Mouse (Mus musculus): ENCODE data around the gene Itgb5.

The Itgb5 gene

DNA sequence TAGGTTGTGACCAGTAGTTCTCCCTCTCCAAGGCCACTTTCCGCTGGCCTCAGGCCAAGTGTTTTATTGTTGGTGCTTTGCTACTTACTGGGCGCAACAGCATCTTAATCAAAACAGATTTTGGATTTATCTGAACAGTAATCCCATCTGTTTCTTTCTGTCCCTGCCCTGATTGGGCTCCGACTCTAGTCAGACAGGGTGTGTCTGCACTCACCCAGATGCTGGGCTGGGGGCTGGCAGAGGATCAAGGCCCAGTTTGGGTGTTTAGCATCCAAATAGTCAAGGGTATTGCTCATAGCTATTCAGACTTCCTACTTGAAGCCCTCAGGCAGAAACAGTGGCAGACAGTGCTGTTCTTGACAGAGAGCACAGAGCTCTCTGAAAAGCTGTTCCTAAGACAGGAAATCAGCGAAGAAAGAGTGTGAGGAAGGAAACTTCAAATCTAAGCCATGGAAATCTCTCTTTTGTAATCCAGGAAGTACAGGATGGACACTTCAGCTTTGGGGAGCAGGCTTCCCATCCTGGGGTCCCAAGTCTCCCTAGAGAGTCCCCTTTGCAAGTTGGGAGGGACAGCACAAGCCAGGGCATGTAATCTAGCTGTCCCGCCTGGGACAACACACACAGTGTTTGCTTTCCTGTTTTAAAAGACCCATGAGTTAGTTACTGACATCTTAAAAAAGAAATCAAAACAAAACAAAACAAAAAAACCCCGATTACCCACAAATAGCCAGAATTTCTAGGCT is 48.7 kb downstream of the Itgb5 start:
- no peak for DNase-seq (ENCODE audit: low spot score in 2 of 2)

DNA sequence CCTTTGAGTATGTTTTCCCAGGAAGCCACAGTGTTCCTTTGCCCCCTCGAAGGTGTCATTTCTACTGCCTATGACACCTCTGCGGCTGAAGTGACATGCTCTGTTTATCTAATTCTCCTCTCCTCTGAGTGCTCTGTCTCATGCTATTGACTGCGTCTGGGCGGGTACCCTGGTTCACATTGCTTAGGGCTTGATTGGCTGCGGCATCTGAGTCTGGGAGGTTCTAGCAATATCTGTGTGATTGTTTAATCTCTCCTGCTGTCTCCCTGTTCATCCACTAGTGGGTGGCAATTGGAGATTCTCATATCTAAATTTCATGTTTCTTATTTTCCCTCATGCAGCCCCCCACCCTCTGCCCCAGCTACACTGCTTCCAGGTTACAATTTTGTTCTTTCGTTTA is 49.6 kb downstream of the Itgb5 start:
- DNase-seq (ENCODE audit: low spot score in 2 of 2): no peak

DNA sequence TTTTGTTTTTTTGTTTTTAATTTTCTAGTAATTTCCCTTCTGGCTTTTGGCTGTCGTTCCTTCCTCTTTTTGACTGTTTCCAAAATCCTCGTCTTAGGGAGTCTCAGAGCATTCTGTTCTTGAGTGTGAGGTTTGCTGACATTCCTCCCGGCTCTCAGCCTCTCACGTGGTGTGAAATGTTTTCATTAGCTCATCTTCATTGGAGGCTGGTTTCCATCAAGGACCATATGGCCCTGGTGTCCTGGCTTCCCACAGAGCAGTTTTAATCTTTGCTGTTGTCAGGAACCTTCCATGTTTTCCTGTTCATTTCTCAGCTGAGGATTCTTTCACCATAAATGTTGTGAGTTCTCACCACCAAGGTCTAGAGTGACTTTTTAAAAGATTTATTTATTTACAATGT is 50.1 kb downstream of the Itgb5 start:
- no peak for DNase-seq (ENCODE audit: low spot score in 2 of 2)

DNA sequence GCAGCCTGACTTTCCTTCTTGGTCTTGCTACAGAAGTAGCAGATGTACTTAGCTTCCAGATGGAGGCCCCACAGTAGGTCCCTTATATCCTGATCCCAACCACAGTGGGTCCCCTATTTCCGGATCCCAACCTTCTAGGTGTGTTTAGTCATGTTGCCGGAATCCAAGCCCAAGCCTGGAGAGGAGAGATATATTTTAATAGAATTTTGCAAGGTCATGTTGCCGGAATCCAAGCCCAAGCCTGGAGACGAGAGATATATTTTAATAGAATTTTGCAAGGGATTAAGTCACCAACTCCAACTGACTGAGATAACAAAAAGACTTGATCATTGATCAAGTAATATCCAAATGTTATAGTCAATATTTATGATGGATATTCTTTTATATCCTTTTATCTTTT is 51.3 kb downstream of the Itgb5 start:
- no peak for DNase-seq (ENCODE audit: low spot score in 2 of 2)

DNA sequence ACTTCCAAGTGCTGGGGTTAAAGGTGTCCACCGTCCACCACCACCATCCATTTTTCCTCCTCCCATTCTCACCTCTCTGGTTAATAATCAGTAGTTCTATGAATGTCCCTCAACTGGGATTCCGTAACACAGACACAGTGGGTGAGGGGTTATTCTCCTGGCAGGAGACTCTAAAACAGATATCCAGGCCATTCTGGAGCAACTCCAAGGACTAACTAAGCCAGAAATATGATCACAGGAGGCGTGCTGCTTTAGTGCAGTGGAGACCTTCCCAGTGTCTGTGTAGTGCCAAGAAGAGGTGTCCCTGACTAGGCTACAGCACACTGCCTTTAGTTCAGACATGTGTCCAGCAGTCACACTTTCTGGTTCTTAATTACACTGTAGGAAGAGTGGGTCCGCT is 53.1 kb downstream of the Itgb5 start:
- no peak for DNase-seq (ENCODE audit: low spot score in 2 of 2)

DNA sequence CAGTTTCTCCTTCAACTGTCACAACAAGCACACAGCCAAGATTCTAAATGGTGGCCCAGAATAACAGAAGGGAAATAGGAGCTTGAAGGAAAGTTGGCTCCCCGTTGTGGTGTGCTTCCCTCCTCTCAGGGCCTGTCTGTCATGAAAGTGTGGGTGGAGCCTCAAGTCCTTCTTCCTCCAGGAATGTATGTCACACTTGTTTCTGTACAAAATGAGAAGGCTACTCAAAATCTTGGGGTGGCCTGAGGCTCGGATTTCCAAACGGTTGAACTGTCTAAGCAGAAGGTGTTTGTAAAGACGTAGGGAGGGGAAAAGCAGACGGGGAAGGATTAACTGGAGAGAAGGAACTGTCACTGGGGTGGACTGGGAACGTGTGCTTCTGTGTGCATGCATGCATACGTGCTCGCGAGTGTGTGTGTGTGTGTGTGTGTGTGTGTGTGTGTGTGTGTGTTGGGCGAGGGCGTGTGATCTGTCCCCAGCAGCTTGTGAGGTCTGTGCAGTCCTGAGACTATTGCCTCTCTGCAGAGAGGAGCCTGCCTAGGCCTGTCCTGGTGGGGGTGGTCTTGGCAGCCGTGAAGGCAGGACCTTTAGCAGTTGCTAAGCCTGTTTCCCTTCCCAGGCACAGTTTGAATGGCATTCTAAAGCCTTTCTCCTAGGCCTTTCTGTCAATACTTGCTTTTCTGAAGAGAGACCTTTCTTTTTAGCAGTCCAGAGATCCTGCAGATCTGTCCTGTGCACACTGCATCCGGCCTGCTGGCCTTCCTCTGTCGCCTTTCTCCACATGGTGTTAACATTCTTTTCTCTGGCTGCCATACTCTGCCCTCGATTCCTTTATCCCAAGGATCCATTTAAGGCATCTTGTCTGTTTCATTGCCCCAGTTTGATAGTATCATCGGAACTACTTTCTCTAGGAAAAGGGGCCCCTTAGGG is 53.8 kb downstream of the Itgb5 start:
- DNase-seq (ENCODE audit: low spot score in 2 of 2): peak in 1 of 2 experiments; percentile 34

DNA sequence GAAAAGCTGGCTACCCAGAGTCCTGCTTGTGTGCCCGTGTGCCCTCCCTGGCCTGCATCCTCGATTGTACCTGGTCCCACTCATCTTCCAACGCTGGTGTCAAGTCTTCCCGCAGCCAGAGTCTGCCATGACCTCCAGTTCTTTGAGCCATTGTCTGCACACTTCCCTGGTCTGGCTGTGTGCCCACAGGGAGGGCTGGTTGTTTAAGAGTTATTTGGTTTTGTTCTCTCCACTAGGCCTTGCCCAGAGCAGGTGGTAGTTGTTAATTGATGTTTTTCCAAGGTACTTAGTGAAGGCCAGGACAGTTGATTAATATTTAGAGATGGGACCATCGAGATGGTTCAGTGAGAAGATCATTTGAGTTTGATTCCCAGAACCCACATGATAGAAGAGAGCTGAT is 54.7 kb downstream of the Itgb5 start:
- DNase-seq (ENCODE audit: low spot score in 2 of 2): no peak

DNA sequence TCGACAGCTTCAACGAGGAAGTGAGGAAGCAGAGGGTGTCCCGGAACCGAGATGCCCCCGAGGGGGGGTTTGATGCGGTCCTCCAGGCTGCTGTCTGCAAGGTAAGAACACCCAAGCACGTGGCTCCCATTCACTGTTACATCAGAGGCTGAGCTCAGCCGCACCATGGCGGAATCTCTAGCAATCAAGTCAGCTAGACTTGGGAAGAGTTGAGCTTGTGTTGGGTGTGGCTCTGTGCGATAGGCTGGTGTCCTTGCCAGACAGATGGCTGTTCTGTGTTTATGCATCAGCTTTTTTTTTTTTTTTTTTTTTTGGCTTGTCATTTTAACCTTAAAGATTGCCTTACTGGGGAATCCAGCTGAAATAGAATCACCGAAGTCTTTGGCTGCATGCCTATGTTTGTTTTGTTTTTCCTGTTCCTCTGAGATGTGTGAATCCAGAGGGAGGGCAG is 55.6 kb downstream of the Itgb5 start:
- no peak for DNase-seq (ENCODE audit: low spot score in 2 of 2)

DNA sequence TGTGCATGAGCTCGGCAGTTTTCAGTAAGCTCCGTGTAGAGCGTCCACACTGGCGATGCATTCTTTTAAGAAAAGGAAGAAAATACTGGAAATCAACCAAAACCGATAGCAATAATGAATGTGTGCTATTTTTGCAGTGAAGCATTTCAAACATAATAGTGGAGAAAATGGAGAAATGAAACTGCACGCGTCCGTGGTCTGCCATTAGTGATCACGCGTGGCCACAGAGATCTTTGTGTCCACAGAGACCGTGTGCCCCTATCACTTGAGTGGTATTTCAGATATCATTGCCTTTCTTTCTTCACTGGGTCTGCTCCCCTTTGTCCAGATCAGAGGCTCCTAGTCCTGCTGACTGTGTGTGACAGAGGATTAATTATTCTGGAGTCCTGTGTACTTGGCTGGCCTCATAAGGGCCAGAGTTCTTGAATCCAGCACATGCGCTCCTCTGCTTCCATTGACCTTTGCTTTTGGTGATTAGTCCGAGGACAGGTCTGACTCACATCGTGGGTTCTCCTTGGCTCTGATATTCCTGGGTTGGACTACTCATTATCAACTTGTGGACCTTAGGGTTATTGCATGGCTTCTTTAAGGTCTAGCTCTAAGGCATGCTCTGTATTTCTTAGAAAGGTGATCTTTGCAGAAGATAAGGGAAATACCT is 56.3 kb downstream of the Itgb5 start:
- no peak for DNase-seq (ENCODE audit: low spot score in 2 of 2)

DNA sequence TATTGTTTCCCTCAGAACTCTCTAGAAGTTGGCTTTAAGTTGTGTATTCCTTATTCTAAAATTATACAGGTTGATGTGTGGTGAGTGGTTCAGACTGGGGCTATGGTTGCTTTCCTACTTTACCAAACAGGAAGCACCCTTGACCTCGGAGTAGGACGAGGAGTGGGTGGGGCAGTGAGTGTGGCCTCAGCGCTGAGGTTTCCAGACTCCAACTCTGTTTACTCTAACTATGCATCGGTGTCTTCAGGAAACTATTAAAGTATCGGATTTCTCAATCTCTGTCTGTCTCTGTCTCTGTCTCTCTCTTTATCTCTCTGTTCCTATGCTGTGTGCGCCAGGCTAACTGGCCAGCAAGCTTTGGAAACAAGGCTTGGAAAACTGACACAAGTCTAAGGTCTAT is 57.2 kb downstream of the Itgb5 start:
- no peak for DNase-seq (ENCODE audit: low spot score in 2 of 2)

DNA sequence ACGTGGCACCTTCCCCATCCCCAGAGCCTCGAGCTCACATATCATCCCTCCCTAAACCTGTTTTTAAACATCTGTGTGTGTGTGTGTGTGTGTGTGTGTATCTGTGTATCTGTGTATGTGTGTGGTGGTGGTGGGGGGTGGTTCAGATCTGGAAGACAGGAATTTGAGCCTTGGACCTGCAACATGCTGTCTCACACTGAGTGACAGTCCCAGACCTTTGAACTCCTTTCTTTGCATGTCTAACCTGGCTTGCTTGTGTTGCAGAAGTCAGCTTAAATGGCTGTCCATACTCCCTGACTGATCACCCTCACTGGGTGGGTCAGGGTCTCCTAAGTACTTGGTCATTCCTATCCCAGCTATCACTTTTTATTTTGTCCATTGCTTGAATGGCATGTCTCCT is 58.5 kb downstream of the Itgb5 start:
- no peak for DNase-seq (ENCODE audit: low spot score in 2 of 2)

DNA sequence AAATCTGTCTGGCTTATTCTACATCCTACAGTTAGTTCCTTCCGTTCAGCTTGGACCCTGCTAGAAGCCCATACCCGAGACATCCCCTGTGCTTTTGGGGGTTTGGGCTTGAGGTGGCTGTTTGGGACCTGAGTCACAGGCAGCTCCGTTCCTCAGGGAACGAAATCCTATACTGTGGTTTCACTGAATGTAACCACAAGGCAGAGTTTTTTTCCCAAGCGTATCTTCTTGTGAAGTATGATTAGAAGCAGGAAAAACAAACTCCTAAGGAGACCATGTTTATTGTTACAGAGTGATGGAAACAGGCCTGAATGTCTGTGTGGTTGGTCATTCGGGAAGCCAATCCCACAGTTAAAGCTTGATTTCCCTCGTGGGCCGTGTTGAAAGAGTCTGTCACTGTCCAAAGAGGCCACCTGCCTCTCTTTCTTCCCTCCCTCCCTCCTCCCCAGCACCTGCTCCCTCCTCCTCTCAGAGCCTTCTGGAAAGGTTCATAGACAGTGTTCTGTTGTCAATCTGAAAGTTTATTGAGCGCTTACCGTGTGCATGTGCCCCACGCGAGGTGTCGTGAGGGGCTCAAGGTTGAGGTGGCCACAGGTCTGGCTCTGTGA is 59.6 kb downstream of the Itgb5 start:
- no peak for DNase-seq (ENCODE audit: low spot score in 2 of 2)

DNA sequence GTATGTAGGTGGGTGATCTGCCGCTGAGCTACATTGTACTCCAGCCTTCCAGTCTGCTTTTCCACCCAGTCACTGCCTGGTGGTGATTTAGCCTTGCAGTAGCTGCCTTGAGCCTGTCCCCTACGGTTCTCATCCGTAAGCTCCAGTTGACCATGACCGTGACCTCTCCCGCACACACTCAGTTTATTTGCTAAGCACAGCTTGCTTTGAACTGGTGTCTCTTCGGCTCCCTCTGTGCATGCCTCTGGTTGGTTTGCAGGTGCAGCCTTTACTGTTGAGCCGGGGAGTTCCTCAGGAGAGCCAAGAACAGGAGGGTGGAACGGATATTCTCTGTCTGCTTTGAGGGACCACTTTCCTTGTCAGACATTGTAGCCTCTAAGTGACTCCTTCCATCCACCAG is 61.6 kb downstream of the Itgb5 start:
- DNase-seq (ENCODE audit: low spot score in 2 of 2): no peak

DNA sequence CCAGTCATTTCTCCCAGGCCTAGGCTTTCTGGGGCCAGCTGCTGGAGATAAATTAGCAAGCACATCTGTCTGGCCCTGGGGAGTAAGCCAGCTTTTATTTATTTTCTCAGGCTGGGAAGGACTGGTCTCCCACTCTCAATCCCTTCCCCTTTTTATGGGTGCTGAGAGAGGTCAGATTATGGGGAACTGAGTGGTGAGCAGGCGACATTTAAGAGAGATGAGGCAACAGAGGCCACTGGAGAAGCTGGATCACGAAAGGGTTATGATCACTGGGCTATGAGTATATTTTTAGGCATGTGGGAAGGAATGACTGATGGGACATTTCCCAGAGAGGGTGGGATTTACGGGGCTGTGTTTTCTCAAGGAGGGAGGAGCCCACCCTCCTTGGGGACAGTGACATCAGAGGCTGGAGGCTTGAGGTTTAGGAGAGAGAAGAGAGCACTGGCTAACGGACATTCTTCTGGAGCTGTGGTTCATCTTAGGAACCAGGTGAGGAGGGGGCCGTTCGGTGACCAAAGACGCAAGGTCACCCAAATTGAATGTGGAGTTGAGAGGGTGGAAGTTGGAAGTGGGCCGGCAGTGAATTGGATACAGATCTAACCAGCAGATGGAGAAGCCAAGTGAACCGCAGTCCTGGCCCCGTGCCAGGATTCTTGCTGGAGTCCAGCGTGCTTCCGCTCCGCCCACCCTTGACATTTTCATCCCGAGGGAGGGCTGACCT is 62.3 kb downstream of the Itgb5 start:
- peak; percentile 48 to 61 for DNase-seq (ENCODE audit: low spot score in 2 of 2)

DNA sequence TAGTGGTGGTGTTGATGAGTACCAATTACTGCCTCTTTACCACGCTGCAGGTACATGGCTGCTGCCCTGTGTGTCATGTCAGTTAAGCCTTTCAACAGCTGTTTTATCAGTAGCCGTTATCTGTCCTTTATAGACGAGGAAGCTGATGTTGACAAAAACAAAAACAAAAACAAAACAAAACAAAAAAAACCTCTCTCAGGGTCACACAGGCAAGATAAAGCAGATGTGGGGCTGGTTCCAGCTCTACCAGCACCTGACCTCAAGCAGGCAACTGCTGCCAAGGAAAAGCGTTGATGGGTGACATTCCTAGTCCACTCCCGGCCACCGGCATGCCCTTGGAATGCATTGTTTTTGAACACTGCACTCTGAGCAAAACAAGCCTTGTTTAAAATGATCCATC is 63.1 kb downstream of the Itgb5 start:
- no peak for DNase-seq (ENCODE audit: low spot score in 2 of 2)

DNA sequence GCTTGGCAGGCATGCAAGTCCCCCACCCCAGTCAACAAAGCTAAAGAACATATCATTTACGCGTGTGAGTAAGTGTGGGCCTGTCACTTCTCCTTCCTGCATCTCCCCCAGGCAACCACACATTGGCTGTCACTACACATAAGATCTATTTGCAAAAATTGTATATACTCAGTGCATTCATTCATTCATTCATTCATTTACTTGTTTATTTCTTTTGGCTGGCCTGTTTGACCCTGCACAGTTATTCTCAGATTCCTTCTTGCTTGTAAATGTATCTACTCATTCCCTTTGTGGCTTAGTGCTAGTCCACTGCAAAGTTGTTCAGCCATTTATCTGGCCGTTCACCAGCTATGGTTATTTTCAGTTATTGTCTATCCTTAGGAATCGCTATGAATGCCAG is 64.3 kb downstream of the Itgb5 start:
- no peak for DNase-seq (ENCODE audit: low spot score in 2 of 2)

DNA sequence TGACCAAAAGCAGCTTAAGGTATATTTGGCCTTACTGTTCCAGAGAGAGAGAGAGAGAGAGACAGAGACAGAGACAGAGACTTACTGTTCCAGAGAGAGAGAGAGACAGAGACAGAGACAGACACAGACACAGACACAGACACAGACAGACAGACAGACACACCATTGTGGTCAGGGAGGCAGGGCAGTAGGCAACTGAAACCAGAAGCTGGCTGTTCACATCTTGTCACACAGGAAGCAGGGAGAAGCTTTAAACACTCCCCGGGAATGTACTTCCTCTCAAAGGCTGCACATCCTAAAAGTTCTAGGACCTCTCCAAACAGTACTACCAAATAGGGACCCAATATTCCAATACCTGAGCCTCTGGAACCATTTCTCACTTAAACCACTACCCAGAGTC is 65.0 kb downstream of the Itgb5 start:
- no peak for DNase-seq (ENCODE audit: low spot score in 2 of 2)

DNA sequence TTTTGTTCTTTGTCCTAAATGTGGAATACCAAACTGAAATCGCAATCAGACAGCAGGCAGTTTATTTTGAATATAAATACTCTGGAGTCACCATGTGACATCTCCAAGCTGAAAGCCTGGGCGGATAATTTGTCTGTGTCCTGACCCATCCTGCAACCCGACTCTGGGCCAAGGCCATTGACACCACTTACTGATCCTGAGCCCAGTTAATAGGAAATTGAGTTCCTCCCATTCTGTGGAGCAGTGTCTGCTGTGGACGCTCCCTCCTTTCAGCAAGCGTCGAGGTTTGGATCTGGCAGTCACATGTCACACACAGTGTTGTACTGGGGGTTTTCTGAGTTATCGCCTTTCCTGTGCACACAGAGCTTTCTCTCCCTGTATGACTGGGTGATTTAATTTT is 66.2 kb downstream of the Itgb5 start:
- DNase-seq (ENCODE audit: low spot score in 2 of 2): no peak

DNA sequence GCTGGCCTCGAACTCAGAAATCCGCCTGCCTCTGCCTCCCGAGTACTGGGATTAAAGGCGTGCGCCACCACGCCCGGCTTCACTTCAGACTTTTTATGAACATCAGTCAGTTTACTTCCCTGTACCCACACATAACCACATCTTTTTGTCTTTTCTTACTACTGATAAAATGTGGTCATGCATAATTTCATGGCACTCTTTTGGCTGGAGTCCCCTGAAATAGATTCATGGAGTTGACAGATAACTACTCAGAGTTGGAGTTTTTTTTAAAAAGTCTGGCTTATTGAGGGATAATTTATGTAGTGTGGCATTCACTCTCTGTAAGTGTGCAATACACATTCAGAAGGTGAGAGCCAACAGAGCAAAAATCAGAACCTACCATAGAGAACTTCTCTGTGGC is 67.3 kb downstream of the Itgb5 start:
- DNase-seq (ENCODE audit: low spot score in 2 of 2): no peak

DNA sequence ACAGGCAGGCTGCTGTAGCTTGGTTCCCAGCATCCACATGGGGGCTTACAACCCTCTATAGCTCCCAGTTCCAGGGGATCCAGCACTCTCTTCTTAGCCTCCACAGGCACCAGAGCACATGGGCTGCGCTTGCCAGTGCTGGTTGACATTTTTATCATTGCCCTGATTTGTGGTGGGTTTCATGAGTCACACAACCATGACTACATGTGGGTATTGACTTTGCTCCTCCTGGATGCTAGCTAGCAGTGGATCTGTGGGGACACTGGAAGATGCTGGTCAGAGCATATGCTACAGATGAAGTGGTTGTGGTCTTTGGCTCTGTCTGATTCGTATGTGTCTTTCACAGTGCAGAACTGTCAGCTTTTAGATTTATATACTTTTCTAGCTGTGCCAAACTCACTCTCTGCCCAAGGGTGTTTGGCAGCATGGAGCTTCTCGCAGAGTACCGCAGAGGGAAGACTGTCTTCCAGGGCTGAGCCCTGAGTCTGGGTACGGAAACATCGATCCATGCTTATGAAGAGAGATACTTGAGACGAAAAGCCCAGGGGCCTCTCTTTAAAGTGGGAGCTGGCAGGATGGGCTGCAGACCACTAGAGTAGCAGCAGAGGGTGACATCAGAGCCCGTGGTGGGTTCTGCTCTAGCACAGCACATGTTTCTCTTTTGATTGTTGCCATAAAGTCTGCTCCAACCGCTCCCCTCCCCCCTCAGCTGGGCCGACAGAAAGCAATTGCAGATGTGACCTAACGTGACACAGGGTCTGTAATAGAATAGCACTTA is 74.4 kb downstream of the Itgb5 start:
- no peak for DNase-seq (ENCODE audit: low spot score in 2 of 2)

DNA sequence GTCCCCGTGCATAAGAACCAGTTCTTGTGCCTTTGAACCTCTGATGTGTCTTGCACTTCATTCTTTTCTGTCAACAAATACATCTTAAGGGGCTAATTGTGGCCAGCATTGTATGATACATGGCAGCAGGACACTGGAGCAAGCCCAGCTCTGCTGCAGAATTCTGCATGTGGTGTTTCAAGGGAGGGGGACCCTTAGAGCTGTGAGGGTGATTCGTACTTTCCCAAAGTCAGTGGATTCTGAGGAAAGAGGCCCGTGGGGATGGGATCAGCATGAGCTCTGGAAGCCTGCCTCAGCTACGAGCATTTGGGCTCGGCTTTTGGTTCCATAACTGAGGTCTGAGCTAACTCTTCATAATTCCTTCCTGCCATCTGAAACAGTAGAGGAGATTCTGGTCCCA is 75.1 kb downstream of the Itgb5 start:
- DNase-seq (ENCODE audit: low spot score in 2 of 2): no peak
